Mouse (Mus musculus): ENCODE measurements around the gene Ddrgk1. TPM values are rescaled to one million over a fixed set of nuclear protein-coding genes. Genes with fewer than 3 reads are reported as not detected.

The Ddrgk1 gene
- total RNA-seq, 2 experiments from 2014 or later = 66.1 to 71.3 TPM

Other genes with a start within 250 kb of the Ddrgk1 start
- 10 to 100 TPM; 23.0 to 25.9 TPM for gene Vps16, start 240.3 kb downstream of the Ddrgk1 start, total RNA-seq (2021)
- gene Pced1a, start 240.0 kb downstream of the Ddrgk1 start, total RNA-seq (2021) = 1 to 10 TPM; 4.7 to 7.7 TPM
- 10 to 100 TPM; 42.2 to 49.9 TPM for gene Ptpra, start 214.4 kb downstream of the Ddrgk1 start, total RNA-seq (2021)
- 10 to 100 TPM; 48.6 to 51.2 TPM for gene Mrps26, start 100.9 kb downstream of the Ddrgk1 start, total RNA-seq (2021)
- not detected for gene Oxt, start 88.5 kb downstream of the Ddrgk1 start, total RNA-seq (2021)
- under 1 TPM in 1 of 2 experiments, not detected in 1; 0.50 TPM for gene Avp, start 82.1 kb downstream of the Ddrgk1 start, total RNA-seq (2021)
- 1 to 10 TPM; 4.8 to 6.0 TPM for gene Fastkd5, start 34.6 kb downstream of the Ddrgk1 start, total RNA-seq (2021)
- 1 to 10 TPM; 4.7 to 5.1 TPM for gene Ubox5, start 34.6 kb downstream of the Ddrgk1 start, total RNA-seq (2021)
- 1 to 10 TPM; 2.9 to 3.4 TPM for gene Lzts3, start 21.9 kb downstream of the Ddrgk1 start, total RNA-seq (2021)
- 10 to 100 TPM; 15.9 to 16.5 TPM for gene Itpa, start 3.0 kb upstream of the Ddrgk1 start, total RNA-seq (2021)
- gene Slc4a11, start 32.9 kb upstream of the Ddrgk1 start, total RNA-seq (2021) = under 1 TPM; 0.07 to 0.25 TPM
- gene 4930402H24Rik, start 241.7 kb upstream of the Ddrgk1 start, total RNA-seq (2021) = 10 to 100 TPM; 10.1 to 12.8 TPM
- 10 to 100 TPM; 20.5 to 24.6 TPM for gene Atrn, start 241.8 kb upstream of the Ddrgk1 start, total RNA-seq (2021)